Mouse (Mus musculus): ENCODE results near the gene Btbd3.

GRCm38 (mm10) chr2:138232247-138232646, 24.1 kb upstream of the Btbd3 start:
- TF ChIP-seq POLR2A (IDR thresholded peaks at IDR 0.05; ENCODE audit: control insufficient read depth, extremely low read depth, insufficient read depth, low read length, poor library complexity) (no peak), CTCF (IDR thresholded peaks at IDR 0.05; ENCODE audit: borderline replicate concordance, control insufficient read depth, extremely low read depth, insufficient read depth, low read length, poor library complexity) (no peak)
